Mouse (Mus musculus): ENCODE measurements around the gene Znrf3.

Gene Znrf3

DNA sequence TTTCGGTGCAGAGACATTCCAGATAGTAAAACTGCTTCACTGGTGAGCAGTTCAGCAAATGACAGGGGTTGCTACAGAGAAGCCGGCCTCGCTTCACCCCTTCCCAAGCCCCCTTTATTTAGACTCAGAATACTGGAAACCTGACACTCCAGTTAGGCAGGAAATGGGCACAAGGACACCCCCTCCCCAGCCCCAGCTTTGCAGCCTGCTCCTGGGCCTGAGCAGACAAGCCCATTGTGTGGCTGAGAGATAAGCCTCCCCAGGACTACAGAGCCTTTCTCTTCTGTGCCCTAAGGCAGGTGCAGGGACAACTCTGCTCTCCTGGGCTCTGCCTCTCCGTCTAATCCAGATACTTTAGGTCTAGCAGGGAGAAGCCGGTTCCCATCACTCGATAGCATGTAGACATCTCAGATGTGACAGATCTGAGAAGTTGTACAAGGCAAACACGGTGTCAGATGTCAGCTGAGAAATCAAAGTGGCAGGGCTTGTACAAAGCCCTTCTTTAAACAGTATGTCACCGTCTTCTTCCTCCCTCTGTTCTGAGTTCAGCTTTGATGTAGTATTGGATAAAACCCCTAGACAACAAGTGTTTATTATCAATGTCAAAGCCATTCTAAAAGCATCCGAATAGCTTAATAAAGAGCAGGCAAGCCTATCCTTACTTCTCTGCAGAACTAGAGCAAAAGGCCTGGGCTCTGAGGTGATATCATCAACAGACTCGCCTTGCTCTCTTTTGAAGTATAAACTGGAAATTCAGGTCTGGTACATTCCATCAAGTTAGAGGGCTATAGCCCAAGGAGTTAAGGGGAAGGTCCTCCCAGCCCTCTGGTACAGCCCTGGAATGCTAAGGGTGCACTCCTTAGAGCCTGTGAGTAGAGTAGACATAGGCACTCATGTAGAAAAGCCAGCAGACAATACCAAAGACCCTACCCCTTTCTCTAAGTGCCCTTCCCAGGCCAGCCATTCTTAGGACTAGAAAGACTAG is 204.6 kb downstream of the Znrf3 start:
- no peak for DNase-seq (ENCODE audit: low read depth)

Measured in fibroblast of lung, adult 2 months (primary cell).